In the genomic region with DNA sequence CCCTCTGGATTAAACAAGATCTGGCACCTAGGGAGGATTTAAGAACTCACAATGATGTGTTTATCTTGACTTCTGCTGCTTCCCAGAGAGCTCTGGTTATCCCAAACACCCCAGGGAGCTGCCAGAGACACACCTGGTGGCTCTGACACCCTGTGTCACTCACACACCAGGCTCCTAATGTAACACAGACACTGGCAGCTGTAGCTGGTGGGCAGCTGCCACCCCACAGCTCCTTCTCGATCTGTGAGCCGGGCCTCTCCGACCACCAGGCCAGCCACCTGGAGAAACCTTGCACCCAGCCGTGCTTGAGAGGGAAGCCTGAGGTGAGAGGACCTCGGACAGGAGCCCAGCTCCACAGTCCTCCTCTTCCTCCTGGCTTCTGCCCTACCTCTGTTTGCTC, we compare ENCODE assay signal across 25 mouse cellular contexts.
DNase-seq lines count a peak whose midpoint lies in the region; ATAC-seq lines count a peak whose summit lies in the region.
"Had no signal": no experiment of that assay in that cellular context is flagged by ENCODE, and none has a peak within 500 bp of the region (broad histone marks: within the 10 kb centered on the region; RNA-seq: fewer than 3 reads in every experiment).

No protein-coding gene starts in this region.

- 35% methylated on average over 5 of the region's 5 CpGs for WGBS in heart, embryonic 11.5 days (ENCODE audit: insufficient replicate concordance)
- WGBS in liver, embryonic 12.5 days (ENCODE audit: insufficient replicate concordance), result 75% methylated on average over 5 of the region's 5 CpGs
- WGBS in limb, embryonic 10.5 days, result 37% methylated on average over 5 of the region's 5 CpGs
- WGBS in intestine, embryonic 15.5 days, result 19% methylated on average over 5 of the region's 5 CpGs

- H3K27me3 ChIP-seq in heart, embryonic 11.5 days (ENCODE audit: control insufficient read depth, insufficient read depth, low read length), result no peaks in the 10 kb centered on the region
- H3K27me3 ChIP-seq in liver, embryonic 12.5 days (replicated peaks), result peaks cover 43% of the 10 kb centered on the region
- H3K27me3 ChIP-seq in limb, embryonic 10.5 days (ENCODE audit: low read depth, poor library complexity, severe bottlenecking), result no peaks in the 10 kb centered on the region
- no peaks in the 10 kb centered on the region for H3K27me3 ChIP-seq in intestine, embryonic 15.5 days (replicated peaks)
- H3K27me3 ChIP-seq: forebrain, embryonic 12.5 days; hindbrain, embryonic 15.5 days; midbrain, embryonic 12.5 days had no signal

- H3K27ac ChIP-seq in heart, embryonic 11.5 days (ENCODE audit: low read depth, low read length), result no peak overlapping the region
- peak overlapping the region; percentile 100 for H3K27ac ChIP-seq in liver, embryonic 12.5 days
- 0 out of 2 replicates have a peak overlapping the region, but pooled peaks have one; percentile 1 for H3K27ac ChIP-seq in limb, embryonic 10.5 days
- no peak overlapping the region for H3K27ac ChIP-seq in intestine, embryonic 15.5 days
- H3K27ac ChIP-seq: forebrain, embryonic 12.5 days; hindbrain, embryonic 15.5 days; kidney, postnatal 0 days; midbrain, embryonic 12.5 days; stomach, postnatal 0 days had no signal

- H3K36me3 ChIP-seq in heart, embryonic 11.5 days (ENCODE audit: control insufficient read depth, insufficient read depth, low read length), result no peaks in the 10 kb centered on the region
- no peaks in the 10 kb centered on the region for H3K36me3 ChIP-seq in liver, embryonic 12.5 days
- no peaks in the 10 kb centered on the region for H3K36me3 ChIP-seq in limb, embryonic 10.5 days
- no peaks in the 10 kb centered on the region for H3K36me3 ChIP-seq in intestine, embryonic 15.5 days
- H3K36me3 ChIP-seq: forebrain, embryonic 12.5 days; hindbrain, embryonic 15.5 days; midbrain, embryonic 12.5 days had no signal

- no peaks in the 10 kb centered on the region for H3K9me3 ChIP-seq in heart, embryonic 11.5 days (replicated peaks; ENCODE audit: control insufficient read depth, low read length)
- no peaks in the 10 kb centered on the region for H3K9me3 ChIP-seq in liver, embryonic 12.5 days (replicated peaks)
- no peaks in the 10 kb centered on the region for H3K9me3 ChIP-seq in limb, embryonic 10.5 days (replicated peaks)
- H3K9me3 ChIP-seq in intestine, embryonic 15.5 days, result no peaks in the 10 kb centered on the region
- H3K9me3 ChIP-seq: forebrain, embryonic 12.5 days; hindbrain, embryonic 15.5 days; midbrain, embryonic 12.5 days had no signal

- H3K4me2 ChIP-seq in heart, embryonic 11.5 days, result no peak overlapping the region
- no peak overlapping the region for H3K4me2 ChIP-seq in liver, embryonic 12.5 days
- no peak overlapping the region for H3K4me2 ChIP-seq in intestine, embryonic 15.5 days (replicated peaks)
- H3K4me2 ChIP-seq: forebrain, embryonic 12.5 days; hindbrain, embryonic 15.5 days; lung, embryonic 14.5 days; midbrain, embryonic 12.5 days had no signal

- H3K4me3 ChIP-seq in heart, embryonic 11.5 days (ENCODE audit: low read depth, low read length), result no peak overlapping the region
- no peak overlapping the region for H3K4me3 ChIP-seq in liver, embryonic 12.5 days
- no peak overlapping the region for H3K4me3 ChIP-seq in limb, embryonic 10.5 days
- H3K4me3 ChIP-seq in intestine, embryonic 15.5 days (replicated peaks), result no peak overlapping the region
- H3K4me3 ChIP-seq: erythroblast, embryonic 14.5 days; forebrain, embryonic 12.5 days; hindbrain, embryonic 15.5 days; midbrain, embryonic 12.5 days had no signal

- no peak for DNase-seq in heart, adult 18-20 months
- no peak for DNase-seq in liver
- DNase-seq in limb, embryonic 10.5 days (ENCODE audit: low spot score), result no peak
- DNase-seq in lung, postnatal 36 days, result no peak
- DNase-seq: adrenal gland, postnatal 25 days; cerebellum, adult 11-12 months; cerebellum, postnatal 10 days; gastrocnemius, postnatal 10 days; kidney, adult 2 months; kidney, postnatal 4 days; lung, embryonic 14.5 days; lung, postnatal 14 days; right cerebral cortex, postnatal 14 days; thymus, adult 18-20 months; thymus, postnatal 25 days had no signal

- peak overlapping the region; percentile 1; the same call in 1 of the 2 replicates for H3K9ac ChIP-seq in heart, embryonic 11.5 days (ENCODE audit: low read depth, low read length)
- peak overlapping the region; percentile 72 for H3K9ac ChIP-seq in liver, embryonic 12.5 days
- H3K9ac ChIP-seq in intestine, embryonic 15.5 days, result no peak overlapping the region
- H3K9ac ChIP-seq: forebrain, embryonic 12.5 days; hindbrain, embryonic 15.5 days; lung, embryonic 14.5 days; midbrain, embryonic 12.5 days had no signal

- H3K4me1 ChIP-seq in heart, embryonic 11.5 days (ENCODE audit: control insufficient read depth, insufficient read depth, low read length), result peaks cover 27% of the 10 kb centered on the region
- H3K4me1 ChIP-seq in liver, embryonic 12.5 days, result peaks cover 99% of the 10 kb centered on the region
- peaks cover 23% of the 10 kb centered on the region for H3K4me1 ChIP-seq in limb, embryonic 10.5 days
- H3K4me1 ChIP-seq in intestine, embryonic 15.5 days (replicated peaks), result peaks cover 11% of the 10 kb centered on the region; the same call in 1 of the 2 replicates

- ATAC-seq in heart, embryonic 11.5 days (replicated peaks; ENCODE audit: insufficient number of reproducible peaks, low FRiP score, low TSS enrichment), result no peak
- no peak for ATAC-seq in liver, embryonic 12.5 days
- 0 out of 2 replicates have a peak, but pooled peaks have one; percentile 3 for ATAC-seq in megakaryocyte, adult 5-6 weeks (ENCODE audit: poor library complexity, severe bottlenecking)
- no peak for ATAC-seq in intestine, embryonic 15.5 days

Comparison
In these comparisons a context has a peak if more than half of its experiments do, and no peak if none do; other contexts are left out.
1. H3K27ac ChIP-seq: peak in liver, embryonic 12.5 days (single experiment) and limb, embryonic 10.5 days (single experiment); none in heart, embryonic 11.5 days (single experiment) and intestine, embryonic 15.5 days (single experiment).